Comparison of ENCODE assay signal across 7 mouse cellular contexts in genomic region chr16:13730285-13731255, GRCm38 (mm10). TPM values are rescaled to one million over a fixed set of nuclear protein-coding genes. Genes with fewer than 3 reads are reported as not detected.
DNase-seq lines count a peak whose midpoint lies in the region; ATAC-seq and TF ChIP-seq lines count a peak whose summit lies in the region.

TSS of gene Pla2g10 (minus strand) at chr16:13730983.

- TF ChIP-seq EP300 in liver, embryonic 14.5 days (IDR thresholded peaks at IDR 0.05; ENCODE audit: low read depth): no peak

- no peaks in the 10 kb centered on the region for H3K9me3 ChIP-seq in midbrain, embryonic 11.5 days (ENCODE audit: control insufficient read depth, low read length)
- no peaks in the 10 kb centered on the region for H3K9me3 ChIP-seq in midbrain, embryonic 10.5 days (replicated peaks)
- H3K9me3 ChIP-seq in forebrain, embryonic 16.5 days (ENCODE audit: control insufficient read depth, low read length): no peaks in the 10 kb centered on the region
- H3K9me3 ChIP-seq in liver, embryonic 14.5 days (ENCODE audit: control insufficient read depth, low read length): no peaks in the 10 kb centered on the region

- no peak within 1 kb of the TSS for H3K4me3 ChIP-seq in midbrain, embryonic 11.5 days (ENCODE audit: low read depth, low read length)
- no peak within 1 kb of the TSS; the same call in none of the 2 replicates for H3K4me3 ChIP-seq in midbrain, embryonic 10.5 days
- H3K4me3 ChIP-seq in forebrain, embryonic 16.5 days (replicated peaks; ENCODE audit: low read length): peak within 1 kb of the TSS; percentile 14; the same call in 1 of the 2 replicates
- H3K4me3 ChIP-seq in liver, embryonic 14.5 days (ENCODE audit: insufficient read depth in 1 of 2, low read depth in 2 of 2, low read length in 2 of 2): no peak within 1 kb of the TSS

- no peak within 1 kb of the TSS for H3K9ac ChIP-seq in midbrain, embryonic 11.5 days (ENCODE audit: low read length)
- H3K9ac ChIP-seq in forebrain, embryonic 16.5 days (replicated peaks; ENCODE audit: low read depth, low read length): no peak within 1 kb of the TSS
- no peak within 1 kb of the TSS for H3K9ac ChIP-seq in liver, embryonic 14.5 days (replicated peaks)

- DNase-seq in midbrain, embryonic 11.5 days (ENCODE audit: low spot score, missing footprints): no peak
- DNase-seq in midbrain, embryonic 10.5 days (ENCODE audit: low spot score): no peak
- no peak for DNase-seq in liver, embryonic 14.5 days (ENCODE audit: low read depth in 3 of 3, low spot score in 3 of 3)
- DNase-seq in adipocyte (ENCODE audit: low spot score): no peak
- DNase-seq in thymus, postnatal 10 days (ENCODE audit: low spot score in 2 of 2): no peak
- no peak for DNase-seq in adrenal gland, adult 18-20 months (ENCODE audit: low spot score in 2 of 2)

- WGBS in midbrain, embryonic 11.5 days: 15% methylated on average over 26 of the region's 26 CpGs
- WGBS in midbrain, embryonic 10.5 days: 13% methylated on average over 26 of the region's 26 CpGs
- WGBS in forebrain, embryonic 16.5 days: 14% methylated on average over 23 of the region's 26 CpGs
- 17% methylated on average over 26 of the region's 26 CpGs for WGBS in liver, embryonic 14.5 days (ENCODE audit: insufficient replicate concordance)

- TF ChIP-seq CTCF in liver, embryonic 14.5 days (IDR thresholded peaks at IDR 0.05; ENCODE audit: low read depth): no peak

- H3K4me1 ChIP-seq in midbrain, embryonic 11.5 days (ENCODE audit: control insufficient read depth, insufficient read depth, low read length): no peaks in the 10 kb centered on the region
- H3K4me1 ChIP-seq in midbrain, embryonic 10.5 days: peaks cover 9% of the 10 kb centered on the region
- peaks cover 4% of the 10 kb centered on the region; the same call in 1 of the 2 replicates for H3K4me1 ChIP-seq in forebrain, embryonic 16.5 days (replicated peaks; ENCODE audit: control insufficient read depth, insufficient read depth, low read length)
- peaks cover 0 to 4% of the 10 kb centered on the region in 2 experiments; a peak in 2 of 4 replicates for H3K4me1 ChIP-seq in liver, embryonic 14.5 days (replicated peaks; ENCODE audit: control insufficient read depth in 2 of 2, insufficient read depth in 2 of 2, low read length in 1 of 2)

- ATAC-seq in midbrain, embryonic 11.5 days (ENCODE audit: low FRiP score): no peak
- no peak; the same call in 1 of the 2 replicates for ATAC-seq in forebrain, embryonic 16.5 days
- peak; percentile 47; the same call in 1 of the 2 replicates for ATAC-seq in liver, embryonic 14.5 days (ENCODE audit: insufficient read depth)

- H3K27ac ChIP-seq in midbrain, embryonic 11.5 days (ENCODE audit: low read depth, low read length): no peak within 1 kb of the TSS
- no peak within 1 kb of the TSS for H3K27ac ChIP-seq in midbrain, embryonic 10.5 days (replicated peaks)
- H3K27ac ChIP-seq in forebrain, embryonic 16.5 days (ENCODE audit: low read length): no peak within 1 kb of the TSS
- no peak within 1 kb of the TSS for H3K27ac ChIP-seq in liver, embryonic 14.5 days

- no peaks in the 10 kb centered on the region for H3K36me3 ChIP-seq in midbrain, embryonic 11.5 days (ENCODE audit: control insufficient read depth, insufficient read depth, low read length)
- H3K36me3 ChIP-seq in midbrain, embryonic 10.5 days: no peaks in the 10 kb centered on the region
- no peaks in the 10 kb centered on the region for H3K36me3 ChIP-seq in forebrain, embryonic 16.5 days (ENCODE audit: control insufficient read depth, insufficient read depth)
- H3K36me3 ChIP-seq in liver, embryonic 14.5 days (replicated peaks; ENCODE audit: control insufficient read depth, insufficient read depth, low read depth): no peaks in the 10 kb centered on the region

- H3K27me3 ChIP-seq in midbrain, embryonic 11.5 days (ENCODE audit: control insufficient read depth, insufficient read depth, low read length): no peaks in the 10 kb centered on the region
- peaks cover 9% of the 10 kb centered on the region; the same call in 1 of the 2 replicates for H3K27me3 ChIP-seq in midbrain, embryonic 10.5 days (ENCODE audit: low read depth, poor library complexity, severe bottlenecking)
- H3K27me3 ChIP-seq in forebrain, embryonic 16.5 days (replicated peaks; ENCODE audit: control insufficient read depth, insufficient read depth, low read length): no peaks in the 10 kb centered on the region
- H3K27me3 ChIP-seq in liver, embryonic 14.5 days (ENCODE audit: control insufficient read depth, insufficient read depth, low read length): no peaks in the 10 kb centered on the region

- peak within 1 kb of the TSS; percentile 24; the same call in 1 of the 2 replicates for H3K4me2 ChIP-seq in midbrain, embryonic 11.5 days
- peak within 1 kb of the TSS; percentile 34 for H3K4me2 ChIP-seq in forebrain, embryonic 16.5 days (ENCODE audit: low read length)
- peak within 1 kb of the TSS; percentile 25; the same call in 1 of the 2 replicates for H3K4me2 ChIP-seq in liver, embryonic 14.5 days (ENCODE audit: low read depth)

RNA-seq across cellular contexts. Expression of gene Pla2g10, which starts in this region (rescaled TPM):
- 0.19 and 0.36 TPM in 2 replicates for polyA plus RNA-seq in midbrain, embryonic 11.5 days (2014; fragmentation: Nextera tagmentation; extraction: Ambion mirVana)
- 0.14 TPM in 1 of 2 replicates, not detected in the other for polyA plus RNA-seq in midbrain, embryonic 10.5 days (2016; fragmentation: Nextera tagmentation; extraction: Ambion mirVana)
- 0.43 TPM in 1 of 2 replicates, not detected in the other for polyA plus RNA-seq in forebrain, embryonic 16.5 days (2015; fragmentation: Nextera tagmentation; extraction: Ambion mirVana)
- 0.11 and 0.20 TPM in 2 replicates for polyA plus RNA-seq in liver, embryonic 14.5 days (2012; rRNA removed)
- 0.19 TPM in 1 of 2 replicates, not detected in the other for polyA plus RNA-seq in liver, embryonic 14.5 days (2014; fragmentation: Nextera tagmentation; extraction: Ambion mirVana)
- not detected for total RNA-seq in adrenal gland, adult 18-20 months (2021)

Comparison
In these comparisons a context has a peak if more than half of its experiments do, and no peak if none do; other contexts are left out.
1. Peak in ATAC-seq and H3K4me2 ChIP-seq in liver, embryonic 14.5 days; RNA of the gene not detected or under 1 TPM.